Mouse (Mus musculus) CH12.LX (cell line): ENCODE measurements around the gene Znfx1. TPM values are rescaled to one million over a fixed set of nuclear protein-coding genes. Genes with fewer than 3 reads are reported as not detected.

ENCODE experiments used
- DNase-seq: peaks from one replicate; pipeline ENCODE4 v3.0.0-alpha.2; 2013; ENCODE audit errors: extremely low read depth
- H3K27ac ChIP-seq: 2 replicates; pipeline ENCODE4 v1.5.1; 2012; ENCODE audit warnings: low read depth, mild to moderate bottlenecking, control low read depth, moderate library complexity; ENCODE audit not compliant: insufficient read depth
- H3K27me3 ChIP-seq: replicated peaks from 2 replicates; pipeline ENCODE3; 2012; ENCODE audit warnings: inconsistent platforms
- H3K36me3 ChIP-seq, 2 experiments: replicated peaks in 1 of 2; 2 replicates each; pipeline versions ENCODE3 to v1.6.1; 2012; ENCODE audit warnings: inconsistent platforms in 1 of 2, low read length in 1 of 2, mild to moderate bottlenecking in 1 of 2, mixed read lengths in 1 of 2, moderate library complexity in 1 of 2; ENCODE audit not compliant: control insufficient read depth in 1 of 2, insufficient read depth in 1 of 2
- H3K4me1 ChIP-seq, 2 experiments: 2 replicates each; pipeline ENCODE4 v1.6.1; 2012; ENCODE audit warnings: inconsistent platforms in 1 of 2, moderate library complexity in 1 of 2; ENCODE audit not compliant: insufficient read depth in 2 of 2, control insufficient read depth in 1 of 2
- H3K4me2 ChIP-seq: 2 replicates; pipeline ENCODE4 v1.6.1; 2012; ENCODE audit warnings: low read depth, mild to moderate bottlenecking, control low read depth; ENCODE audit not compliant: poor library complexity, insufficient read depth, severe bottlenecking
- H3K4me3 ChIP-seq, 3 experiments: fragments of 150-350 bp in 1 of 3; sonication (generic) in 1 of 3; replicated peaks in 1 of 3; 2 replicates each; pipeline versions ENCODE3 to v1.5.1; 2011 to 2012; ENCODE audit warnings: low read depth in 2 of 3, low read length in 2 of 3, mild to moderate bottlenecking in 2 of 3, moderate library complexity in 2 of 3, control low read depth in 1 of 3, improper control_type of control experiment in 1 of 3, inconsistent platforms in 1 of 3, mixed read lengths in 1 of 3; ENCODE audit not compliant: poor library complexity in 1 of 3
- H3K79me2 ChIP-seq: replicated peaks from 2 replicates; pipeline ENCODE4 v1.6.1; 2012; ENCODE audit warnings: mild to moderate bottlenecking, moderate library complexity; ENCODE audit not compliant: control insufficient read depth, poor library complexity, insufficient read depth, severe bottlenecking; ENCODE audit errors: extremely low read depth
- H3K9ac ChIP-seq: 2 replicates; pipeline ENCODE4 v1.6.1; 2012; ENCODE audit warnings: low read depth, mild to moderate bottlenecking, control low read depth, moderate library complexity; ENCODE audit not compliant: insufficient read depth
- H3K9me3 ChIP-seq: replicated peaks from 2 replicates; pipeline ENCODE3; 2012; ENCODE audit warnings: low read length, inconsistent platforms, mixed read lengths
- BHLHE40 ChIP-seq: IDR thresholded peaks from 2 replicates; pipeline ENCODE4 v1.6.1; 2011; ENCODE audit warnings: mild to moderate bottlenecking, low read depth, low read length, improper control_type of control experiment
- CHD2 ChIP-seq: IDR thresholded peaks from 2 replicates; pipeline ENCODE4 v1.6.1; 2011; ENCODE audit warnings: low read length, improper control_type of control experiment
- CTCF ChIP-seq, 2 experiments: IDR thresholded peaks in 1 of 2; conservative IDR thresholded peaks in 1 of 2; 2 replicates each; pipeline ENCODE4 v1.5.1; 2011 to 2012; ENCODE audit warnings: low read depth in 2 of 2, low read length in 2 of 2, improper control_type of control experiment in 1 of 2, inconsistent platforms in 1 of 2, mild to moderate bottlenecking in 1 of 2, moderate library complexity in 1 of 2
- ELF1 ChIP-seq: IDR thresholded peaks from 2 replicates; pipeline ENCODE4 v1.6.1; 2014; ENCODE audit warnings: low read depth, mild to moderate bottlenecking, inconsistent platforms, low read length, improper control_type of control experiment
- ETS1 ChIP-seq: conservative IDR thresholded peaks from 2 replicates; pipeline ENCODE4 v1.6.1; 2012; ENCODE audit warnings: low read depth, mild to moderate bottlenecking, inconsistent platforms, low read length, improper control_type of control experiment, moderate library complexity
- GABPA ChIP-seq: IDR thresholded peaks from 2 replicates; pipeline ENCODE4 v1.6.1; 2012; ENCODE audit warnings: low read depth, low read length, improper control_type of control experiment, inconsistent platforms; ENCODE audit not compliant: insufficient replicate concordance
- HCFC1 ChIP-seq: IDR thresholded peaks from 2 replicates; pipeline ENCODE4 v1.6.1; 2012; ENCODE audit warnings: low read depth, mild to moderate bottlenecking, inconsistent platforms, low read length, improper control_type of control experiment
- IRF4 ChIP-seq: IDR thresholded peaks from 2 replicates; pipeline ENCODE4 v1.6.1; 2014; ENCODE audit warnings: low read depth, mild to moderate bottlenecking, inconsistent platforms, low read length, improper control_type of control experiment
- JUN ChIP-seq: IDR thresholded peaks from 2 replicates; pipeline ENCODE4 v1.6.1; 2011; ENCODE audit warnings: low read depth, mild to moderate bottlenecking, low read length, improper control_type of control experiment, moderate library complexity; ENCODE audit not compliant: insufficient read depth
- MAFK ChIP-seq: IDR thresholded peaks from 2 replicates; pipeline ENCODE4 v1.6.1; 2011; ENCODE audit warnings: low read length, improper control_type of control experiment; ENCODE audit not compliant: insufficient replicate concordance
- MEF2A ChIP-seq: IDR thresholded peaks from 2 replicates; pipeline ENCODE4 v1.6.1; 2014; ENCODE audit warnings: low read depth, mild to moderate bottlenecking, inconsistent platforms, low read length, improper control_type of control experiment, borderline replicate concordance
- MXI1 ChIP-seq: IDR thresholded peaks from 2 replicates; pipeline ENCODE4 v1.6.1; 2011; ENCODE audit warnings: mild to moderate bottlenecking, low read depth, low read length, improper control_type of control experiment
- NELFE ChIP-seq: IDR thresholded peaks from 2 replicates; pipeline ENCODE4 v1.6.1; 2011; ENCODE audit warnings: low read depth, low read length, improper control_type of control experiment
- NRF1 ChIP-seq: IDR thresholded peaks from 2 replicates; pipeline ENCODE4 v1.6.1; 2014; ENCODE audit warnings: low read depth, mild to moderate bottlenecking, inconsistent platforms, low read length, improper control_type of control experiment, moderate library complexity
- PAX5 ChIP-seq: IDR thresholded peaks from 2 replicates; pipeline ENCODE4 v1.6.1; 2012; ENCODE audit warnings: low read length, inconsistent platforms, mixed read lengths
- POLR2A ChIP-seq: IDR thresholded peaks from 2 replicates; pipeline ENCODE4 v1.6.1; 2011; ENCODE audit warnings: low read depth, mild to moderate bottlenecking, improper control_type of control experiment, low read length
- TBP ChIP-seq: conservative IDR thresholded peaks from 2 replicates; pipeline ENCODE4 v1.6.1; 2011; ENCODE audit warnings: low read depth, low read length, improper control_type of control experiment
- UBTF ChIP-seq: IDR thresholded peaks from 2 replicates; pipeline ENCODE4 v1.6.1; 2012; ENCODE audit warnings: low read depth, mild to moderate bottlenecking, inconsistent platforms, low read length, improper control_type of control experiment, moderate library complexity
- USF2 ChIP-seq: conservative IDR thresholded peaks from 2 replicates; pipeline ENCODE4 v1.6.1; 2011; ENCODE audit warnings: low read depth, low read length, improper control_type of control experiment
- ZKSCAN1 ChIP-seq: IDR thresholded peaks from 2 replicates; pipeline ENCODE4 v1.6.1; 2012; ENCODE audit warnings: low read depth, inconsistent platforms, low read length, improper control_type of control experiment, borderline replicate concordance
- ZMIZ1 ChIP-seq: IDR thresholded peaks from 2 replicates; pipeline ENCODE4 v1.6.1; 2012; ENCODE audit warnings: low read depth, mild to moderate bottlenecking, inconsistent platforms, low read length, improper control_type of control experiment
- ZNF384 ChIP-seq: IDR thresholded peaks from 2 replicates; pipeline ENCODE4 v1.6.1; 2012; ENCODE audit warnings: low read depth, low read length, improper control_type of control experiment, inconsistent platforms
- dilution Hi-C: fragments of 300-500 bp; cut with MboI; formaldehyde crosslinking; loops from 2 replicates; pipeline ENCODE4 v1.14.3; 2020; ENCODE audit warnings: low sequenced_read_pairs; ENCODE audit not compliant: extremely low pct_unique_long_range_greater_than_20kb, extremely low pct_ligation_motif_present
- in situ Hi-C: fragments of 300-500 bp; cut with MboI; formaldehyde crosslinking; loops from 3 replicates; pipeline ENCODE4 v1.14.3; 2019; ENCODE audit warnings: low sequenced_read_pairs, low pct_ligation_motif_present, low pct_unique_long_range_greater_than_20kb, mixed read lengths
- polyA plus RNA-seq: library from polyadenylated mRNA; unstranded; fragments of >175 nt; gene quantifications from 2 replicates; pipeline ENCODE4 v1.2.1, GENCODE M21; 2012; ENCODE audit warnings: low read depth; ENCODE audit not compliant: insufficient read length
- total RNA-seq, 2 experiments: library from RNA; depleted of rRNA; stranded (reverse); fragments of 300-350 nt in 1 of 2; fragments of >200 nt in 1 of 2; gene quantifications; 2 replicates each; pipeline ENCODE4 v1.2.3; 2012 to 2014

Gene Znfx1
- total and polyA plus RNA-seq, 3 experiments: 5.1 to 9.0 (median 8.1) TPM

DNA sequence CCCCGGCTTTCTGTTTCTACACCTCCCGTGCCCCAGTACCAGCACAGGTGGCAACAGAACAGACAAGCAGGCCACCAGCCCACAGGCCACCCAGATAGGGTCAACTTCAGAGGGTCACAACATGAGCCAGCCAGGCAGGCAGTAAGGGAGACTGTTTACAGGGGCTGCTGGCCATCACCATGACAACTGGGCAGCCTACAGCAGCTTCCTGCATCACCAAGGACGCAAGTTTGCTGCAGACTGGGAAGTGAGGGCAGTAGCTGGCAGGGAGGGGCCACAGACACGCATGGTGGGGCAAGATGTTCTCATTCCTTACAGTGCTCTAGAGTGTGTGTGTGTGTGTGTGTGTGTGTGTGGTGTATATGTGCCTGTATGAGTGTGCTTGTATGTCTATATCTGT is 18.8 kb upstream of the Znfx1 start:
- Histone ChIP-seq H3K9ac (no peak overlapping the region), H3K27me3 (peaks cover 18% of the 10 kb centered on the region), H3K27ac (no peak overlapping the region), H3K36me3 (no peaks in the 10 kb centered on the region), H3K9me3 (peaks cover 1% of the 10 kb centered on the region), H3K79me2 (no peaks in the 10 kb centered on the region), H3K4me3 (no peak overlapping the region), H3K4me2 (no peak overlapping the region), H3K4me1 (peaks cover 26 to 52% of the 10 kb centered on the region in 2 experiments)
- dilution Hi-C loops: no loop called here
- DNase-seq: no peak
- TF ChIP-seq BHLHE40: no peak
- TF ChIP-seq JUN: no peak
- TF ChIP-seq TBP: no peak
- no peak for TF ChIP-seq NRF1
- in situ Hi-C loops: no loop called here

DNA sequence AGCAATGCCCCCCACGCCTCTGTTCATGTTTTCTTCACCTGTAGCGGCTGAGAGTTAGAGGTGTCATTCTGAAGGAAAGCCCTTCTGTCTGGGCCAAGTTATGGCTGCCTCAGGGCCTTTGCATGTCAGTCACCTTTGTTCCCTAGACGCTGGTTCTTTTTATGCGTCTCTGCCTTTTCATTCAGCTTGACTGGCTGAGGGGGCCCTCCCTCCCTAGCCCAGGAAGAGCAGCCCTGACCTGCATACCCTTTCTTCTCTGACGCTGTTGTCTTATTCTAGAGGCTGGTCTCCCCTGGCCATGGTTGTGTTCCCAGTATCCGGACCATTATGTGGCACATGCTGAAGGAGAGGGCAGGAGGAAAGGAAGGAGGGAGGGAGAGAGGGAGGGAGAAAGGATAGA is 18.3 kb upstream of the Znfx1 start:
- DNase-seq: no peak
- peaks cover 15% of the 10 kb centered on the region for H3K27me3 ChIP-seq
- no peaks in the 10 kb centered on the region for H3K36me3 ChIP-seq

DNA sequence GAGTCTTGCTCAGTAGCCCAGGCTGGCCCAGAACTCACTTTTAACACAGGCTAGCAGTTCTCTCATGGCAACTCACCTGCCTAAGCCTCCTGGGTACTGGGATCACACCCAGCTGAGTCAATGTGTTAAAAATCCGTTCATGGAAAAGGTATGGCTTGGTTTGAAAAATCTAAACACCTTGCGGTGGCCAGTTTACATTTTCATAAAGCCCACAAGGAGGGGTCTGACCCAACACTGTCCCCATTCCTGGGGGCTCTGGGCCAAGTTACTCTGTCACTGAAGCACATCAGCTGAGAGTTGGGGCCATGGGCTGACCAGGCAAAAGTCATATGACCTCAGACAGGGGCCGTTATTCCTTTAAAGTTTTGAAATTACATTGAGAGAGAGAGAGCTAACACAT is 17.6 kb upstream of the Znfx1 start:
- Histone ChIP-seq H3K4me1 (peaks cover 22 to 47% of the 10 kb centered on the region in 2 experiments), H3K4me3 (no peak overlapping the region), H3K79me2 (no peaks in the 10 kb centered on the region), H3K36me3 (no peaks in the 10 kb centered on the region), H3K9ac (no peak overlapping the region), H3K27ac (no peak overlapping the region), H3K9me3 (peaks cover 5% of the 10 kb centered on the region), H3K27me3 (peaks cover 15% of the 10 kb centered on the region), H3K4me2 (no peak overlapping the region)
- TF ChIP-seq UBTF (no peak), ZKSCAN1 (no peak), ETS1 (no peak), NELFE (no peak), HCFC1 (no peak), ZNF384 (no peak), USF2 (no peak), MAFK (no peak), CTCF (conservative IDR thresholded peaks at IDR 0.05 in 1 of 2, IDR thresholded peaks at IDR 0.05 in 1 of 2; ENCODE audit: low read depth in 2 of 2, low read length in 2 of 2) (no peak), MEF2A (no peak), BHLHE40 (no peak), PAX5 (no peak), ZMIZ1 (no peak), IRF4 (no peak)
- dilution Hi-C loops (no loop called here), in situ Hi-C loops (no loop called here)
- DNase-seq: no peak

More for the DNA sequence above, 18.3 kb upstream of the Znfx1 start:
- Histone ChIP-seq H3K4me3 (no peak overlapping the region), H3K27ac (no peak overlapping the region), H3K4me2 (no peak overlapping the region), H3K9me3 (peaks cover 5% of the 10 kb centered on the region), H3K4me1 (peaks cover 23 to 48% of the 10 kb centered on the region in 2 experiments), H3K79me2 (no peaks in the 10 kb centered on the region), H3K9ac (no peak overlapping the region)
- no peak for TF ChIP-seq MAFK
- no peak for TF ChIP-seq PAX5
- TF ChIP-seq ELF1: no peak
- no peak for TF ChIP-seq GABPA
- TF ChIP-seq POLR2A: no peak
- TF ChIP-seq NELFE: no peak
- TF ChIP-seq ZMIZ1: no peak
- TF ChIP-seq ZKSCAN1: no peak
- no peak for TF ChIP-seq CTCF (conservative IDR thresholded peaks at IDR 0.05 in 1 of 2, IDR thresholded peaks at IDR 0.05 in 1 of 2; ENCODE audit: low read depth in 2 of 2, low read length in 2 of 2)
- TF ChIP-seq CHD2: no peak
- TF ChIP-seq MXI1: no peak
- dilution Hi-C loops (no loop called here), in situ Hi-C loops (no loop called here)
